Mouse (Mus musculus) layer of hippocampus, adult 9-10 months (tissue): ENCODE results near the gene Isl1.

ENCODE experiments used
- DNase-seq: peaks from one replicate; pipeline ENCODE4 v3.0.0; 2022; ENCODE audit warnings: low spot score

Isl1 gene

GRCm38 (mm10) chr13:116309584-116310462 is at the start of gene Isl1:
Gene Isl1, minus strand, starts transcription at chr13:116309689.
- DNase-seq: no peak

DNA sequence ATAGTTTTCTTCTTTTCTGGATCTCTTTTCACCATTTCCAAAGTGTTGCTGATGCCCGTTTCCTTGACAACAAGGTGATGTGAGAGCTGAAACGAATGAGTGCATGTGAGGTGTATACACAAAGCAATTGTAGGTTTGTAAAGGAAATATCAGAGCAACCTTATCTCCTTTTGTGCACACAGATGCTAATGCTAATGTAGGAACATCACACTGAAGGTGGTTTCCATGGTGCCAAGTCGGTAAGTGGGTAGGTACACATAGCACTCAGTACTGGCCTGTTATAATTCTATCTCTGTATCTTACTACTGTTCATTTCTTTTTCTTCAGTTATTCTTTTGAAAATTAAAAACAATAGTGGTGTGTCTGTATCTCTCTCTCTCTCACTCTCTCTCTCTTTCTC is 26.3 kb upstream of the Isl1 start:
- DNase-seq: no peak

DNA sequence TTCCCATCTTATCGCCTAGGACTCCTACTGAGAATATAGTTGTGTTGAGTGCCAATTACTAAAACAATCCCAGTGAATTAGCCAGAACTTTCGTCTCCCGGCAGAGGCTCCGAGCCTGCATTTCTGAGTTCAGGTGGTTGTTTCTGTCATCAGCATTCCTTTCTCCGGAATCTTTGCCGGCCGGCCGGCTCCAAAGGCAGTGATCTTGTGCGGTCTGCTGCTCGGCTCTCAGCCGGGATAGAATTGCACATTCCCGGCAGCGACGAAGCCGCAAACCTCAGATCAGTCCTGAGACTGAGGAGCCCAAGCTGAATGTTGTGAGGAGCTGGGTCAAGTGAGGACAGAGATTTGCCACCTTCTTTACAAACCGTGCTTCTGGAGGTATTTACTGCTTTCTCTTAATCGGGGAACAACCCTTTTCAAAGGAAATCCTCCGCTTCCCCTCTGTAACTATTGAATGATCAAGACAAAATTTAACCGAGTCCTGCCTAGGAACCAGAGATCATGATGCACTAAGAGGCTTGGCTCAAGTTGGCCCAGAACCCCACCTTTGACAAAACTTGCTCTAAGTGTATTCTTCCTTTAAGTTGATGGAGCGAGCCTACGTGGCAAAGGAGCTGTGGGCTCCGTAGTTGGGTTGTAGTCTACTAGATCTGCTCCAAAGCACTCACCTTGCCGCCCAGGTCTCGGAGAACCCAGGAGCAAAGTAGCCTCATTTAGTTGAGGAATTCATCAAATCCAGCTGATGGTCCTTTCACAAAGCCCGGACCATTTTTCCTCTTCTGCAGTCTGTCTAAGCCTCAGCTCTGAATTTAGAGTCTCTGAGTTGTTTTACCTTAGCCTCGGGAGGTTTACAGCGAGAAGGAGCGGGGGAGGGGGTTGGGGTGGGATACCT is 4.4 kb upstream of the Isl1 start:
- no peak for DNase-seq

DNA sequence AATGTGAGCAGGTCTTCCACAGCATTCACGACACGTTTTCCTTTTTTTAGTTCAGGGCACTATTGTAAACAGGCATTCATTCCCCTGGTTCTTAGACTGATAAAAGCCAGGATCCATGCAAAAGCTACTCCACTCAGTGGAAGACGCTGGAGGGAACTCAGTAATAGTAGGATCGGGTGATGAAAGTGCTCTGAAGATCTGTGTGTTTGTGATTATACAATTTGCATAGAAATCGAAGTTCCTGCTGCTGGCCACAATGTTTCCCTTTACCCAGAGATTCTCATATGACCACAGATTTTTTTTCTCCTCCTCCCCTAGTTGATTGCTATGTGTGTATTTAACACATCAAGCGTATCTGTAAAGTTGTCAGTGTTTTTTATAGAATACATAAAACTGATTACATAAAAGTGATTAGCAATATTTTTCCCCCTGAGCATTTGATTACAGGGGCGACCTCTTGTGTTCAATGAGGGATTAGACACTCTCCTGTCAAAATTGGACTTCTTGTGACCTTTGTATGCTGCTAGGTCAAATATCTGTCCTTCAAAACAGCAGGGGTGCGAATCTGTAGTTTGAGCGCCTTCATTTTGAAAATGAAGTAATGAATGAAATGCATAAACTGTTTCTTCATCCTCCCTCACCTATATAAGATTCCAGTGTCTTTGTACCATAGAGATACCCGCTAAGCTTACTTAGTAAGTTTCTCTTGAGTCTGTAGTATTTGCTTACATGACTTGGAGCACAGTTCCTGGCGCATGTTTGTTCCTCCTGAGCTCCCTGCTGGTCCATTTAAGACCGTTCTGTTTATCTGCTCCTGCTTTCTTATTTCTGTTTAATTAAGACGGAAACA is 2.6 kb upstream of the Isl1 start:
- DNase-seq: no peak

DNA sequence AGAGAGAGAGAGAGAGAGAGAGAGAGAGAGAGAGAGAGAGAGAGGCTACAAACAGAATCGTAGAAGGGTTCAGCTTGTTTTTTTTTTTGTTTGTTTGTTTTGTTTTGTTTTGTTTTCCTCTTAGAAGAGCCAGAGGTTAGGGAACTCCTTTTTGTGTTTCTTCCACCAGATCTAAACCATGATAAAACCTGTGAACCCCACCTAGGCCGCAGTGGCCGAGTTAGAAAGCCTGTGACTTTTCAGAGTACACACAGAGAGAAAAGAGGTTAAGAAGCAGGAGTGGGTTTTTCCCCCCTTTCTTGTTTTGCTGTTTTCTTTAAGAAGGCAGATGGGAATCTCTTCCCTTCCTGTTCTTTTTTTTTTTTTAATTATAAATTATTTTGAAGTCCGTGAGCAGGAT is 1.5 kb upstream of the Isl1 start:
- DNase-seq: no peak

GRCm38 (mm10) chr13:116310463-116310765 is 925 bp upstream of the Isl1 start:
- no peak for DNase-seq

DNA sequence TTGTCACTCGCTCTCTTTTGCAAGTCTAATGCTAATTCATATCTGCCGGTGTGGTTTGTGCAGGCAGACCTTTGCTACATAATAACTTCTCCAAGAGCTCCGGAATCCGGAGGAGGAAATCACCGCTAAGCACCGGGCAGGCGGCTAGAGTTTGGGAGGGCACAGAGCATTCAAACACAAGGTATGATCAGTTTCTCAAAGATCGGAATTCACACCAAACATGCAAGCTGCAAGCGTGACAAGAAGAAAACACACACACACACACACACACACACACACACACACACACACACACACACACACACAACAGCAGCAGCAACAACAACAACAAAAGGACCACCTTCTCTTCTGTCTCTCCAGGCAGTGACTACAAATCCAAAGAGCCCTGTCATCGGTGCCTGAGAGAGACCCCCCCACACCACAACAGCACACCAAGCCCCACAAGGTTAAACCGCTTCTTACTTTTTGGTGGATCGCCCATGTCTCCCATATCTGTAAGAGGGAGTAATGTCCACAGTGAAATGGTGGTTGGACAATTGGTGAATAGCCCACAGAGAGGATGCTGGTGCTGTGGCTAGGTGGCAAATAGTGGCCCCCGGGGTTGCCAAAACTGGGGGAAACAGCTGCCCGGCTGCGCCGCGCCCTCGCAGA is 431 bp downstream of the Isl1 start:
- no peak for DNase-seq

DNA sequence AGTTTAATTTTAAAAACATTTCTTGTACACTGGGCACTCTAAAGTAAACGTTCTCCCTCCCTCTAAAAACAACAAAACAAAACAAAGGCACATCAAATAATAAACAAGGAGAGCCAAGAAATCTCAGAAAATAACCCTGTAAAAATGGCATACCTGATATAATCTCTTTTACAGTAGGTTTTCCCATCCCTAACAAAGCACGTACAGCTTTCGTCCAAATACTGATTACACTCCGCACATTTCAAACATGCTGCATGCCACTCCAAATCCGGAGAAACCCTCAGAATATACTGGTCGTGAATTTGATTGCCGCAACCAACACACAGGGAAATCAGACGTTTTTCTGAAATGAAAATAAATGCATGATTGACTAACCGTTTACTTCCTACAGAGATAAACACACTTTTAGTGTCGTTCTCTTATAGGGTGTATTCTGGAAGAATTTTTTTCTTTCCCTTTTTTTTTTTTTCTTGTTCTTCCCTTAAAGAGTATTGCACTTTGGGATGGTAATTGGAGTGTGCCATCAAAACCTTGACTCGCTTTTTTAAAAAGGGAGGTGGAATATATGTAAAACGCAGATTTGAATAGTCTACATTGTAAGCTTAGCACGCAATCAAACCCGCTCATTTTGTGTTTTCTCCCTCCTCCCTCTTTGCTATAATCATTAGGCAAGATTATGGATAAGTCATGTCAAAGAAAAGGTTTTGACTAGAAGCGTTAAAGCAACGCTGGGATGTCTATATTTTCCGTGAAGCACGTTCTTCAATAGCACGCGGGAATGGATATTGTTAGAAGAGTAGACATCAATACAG is 1.2 kb downstream of the Isl1 start:
- DNase-seq: no peak

- DNase-seq: no peak
These were observed 2.9 kb downstream of the Isl1 start for GRCm38 (mm10) chr13:116306591-116306990.

DNA sequence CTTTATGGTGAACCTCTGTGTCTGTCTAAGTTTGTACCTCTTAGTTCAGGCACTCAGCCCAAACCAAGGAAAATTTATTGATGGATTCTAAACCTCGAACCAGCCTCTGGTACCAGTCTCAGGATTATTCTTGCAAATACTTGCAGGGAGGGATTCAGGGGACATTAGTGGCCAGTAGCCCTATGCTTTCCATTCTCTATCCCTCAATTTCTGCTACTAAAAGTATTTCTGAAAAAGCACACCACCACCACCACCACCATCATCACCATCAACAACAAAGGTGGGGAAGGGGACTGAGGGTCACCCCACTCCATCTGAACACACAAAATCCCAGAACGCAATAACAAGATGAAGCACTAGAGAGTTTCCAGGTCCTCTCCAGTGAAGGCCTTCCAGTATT is 3.8 kb downstream of the Isl1 start:
- DNase-seq: no peak

DNA sequence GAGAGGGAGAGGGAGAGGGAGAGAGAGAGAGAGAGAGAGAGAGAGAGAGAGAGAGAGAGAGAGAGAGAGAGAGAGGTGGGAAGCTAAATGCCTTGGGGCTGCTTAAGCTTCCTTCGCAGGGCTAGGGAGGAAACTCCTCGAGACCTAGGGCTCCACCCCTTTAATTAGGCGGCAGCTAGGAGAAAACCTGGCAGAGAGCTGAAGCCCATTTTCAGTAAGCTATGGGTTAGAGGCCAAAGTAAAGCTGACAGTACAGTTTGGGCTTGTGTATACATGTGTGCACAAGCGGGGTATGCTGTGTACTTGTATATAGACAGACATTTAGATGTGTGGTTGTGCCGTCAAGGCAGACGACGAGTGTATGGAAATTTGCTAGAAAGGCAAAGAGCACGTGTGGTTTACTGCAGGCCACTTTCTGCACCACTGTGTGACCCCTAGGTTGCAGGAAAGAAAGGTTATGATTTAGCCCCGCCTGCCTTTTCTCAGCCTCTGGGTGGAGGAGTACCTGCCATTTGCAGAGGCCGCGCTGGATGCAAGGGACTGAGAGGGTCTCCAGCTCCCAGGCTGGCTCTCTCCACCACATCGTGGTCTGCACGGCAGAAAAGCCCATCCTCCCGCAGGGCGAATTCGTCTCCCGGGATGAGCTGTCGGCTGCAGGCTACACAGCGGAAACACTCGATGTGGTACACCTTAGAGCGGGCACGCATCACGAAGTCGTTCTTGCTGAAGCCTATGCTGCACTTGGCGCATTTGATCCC is 4.6 kb downstream of the Isl1 start:
- DNase-seq: no peak

- DNase-seq: no peak
These were observed 5.7 kb downstream of the Isl1 start for GRCm38 (mm10) chr13:116303766-116304165.

DNA sequence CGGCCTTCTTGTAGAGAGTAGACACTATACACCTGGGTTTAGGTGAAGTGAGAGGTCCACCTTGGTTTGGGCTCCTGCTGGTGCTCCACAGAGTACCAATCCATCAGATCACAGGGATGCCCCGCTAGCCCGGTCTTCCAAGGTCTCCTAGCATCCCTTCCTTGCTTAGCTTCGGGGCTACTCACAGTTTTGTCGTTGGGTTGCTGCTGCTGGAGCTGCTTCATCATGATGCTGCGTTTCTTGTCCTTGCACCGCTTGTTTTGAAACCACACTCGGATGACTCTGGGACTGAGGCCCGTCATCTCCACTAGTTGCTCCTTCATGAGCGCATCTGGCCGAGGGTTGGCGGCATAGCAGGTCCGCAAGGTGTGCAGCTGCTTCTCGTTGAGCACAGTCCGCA is 6.6 kb downstream of the Isl1 start:
- no peak for DNase-seq

- DNase-seq: no peak
These were observed 7.8 kb downstream of the Isl1 start for GRCm38 (mm10) chr13:116301706-116302105.

DNA sequence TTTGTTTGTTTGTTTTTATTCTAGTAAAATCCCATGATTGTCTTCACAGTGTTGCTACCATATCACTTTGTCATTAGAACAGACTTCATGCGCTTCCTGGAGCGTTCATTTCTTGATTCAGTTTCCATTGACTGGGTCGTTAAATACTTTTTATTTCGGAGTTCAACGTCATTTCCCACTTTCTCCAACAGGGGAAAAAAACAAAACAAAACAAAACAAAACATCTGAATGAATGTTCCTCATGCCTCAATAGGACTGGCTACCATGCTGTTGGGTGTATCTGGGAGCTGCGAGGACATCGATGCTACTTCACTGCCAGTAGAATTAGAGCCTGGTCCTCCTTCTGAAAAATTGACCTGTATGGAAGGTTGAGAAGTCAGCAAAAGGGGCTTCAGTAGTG is 10.2 kb downstream of the Isl1 start:
- DNase-seq: no peak

DNA sequence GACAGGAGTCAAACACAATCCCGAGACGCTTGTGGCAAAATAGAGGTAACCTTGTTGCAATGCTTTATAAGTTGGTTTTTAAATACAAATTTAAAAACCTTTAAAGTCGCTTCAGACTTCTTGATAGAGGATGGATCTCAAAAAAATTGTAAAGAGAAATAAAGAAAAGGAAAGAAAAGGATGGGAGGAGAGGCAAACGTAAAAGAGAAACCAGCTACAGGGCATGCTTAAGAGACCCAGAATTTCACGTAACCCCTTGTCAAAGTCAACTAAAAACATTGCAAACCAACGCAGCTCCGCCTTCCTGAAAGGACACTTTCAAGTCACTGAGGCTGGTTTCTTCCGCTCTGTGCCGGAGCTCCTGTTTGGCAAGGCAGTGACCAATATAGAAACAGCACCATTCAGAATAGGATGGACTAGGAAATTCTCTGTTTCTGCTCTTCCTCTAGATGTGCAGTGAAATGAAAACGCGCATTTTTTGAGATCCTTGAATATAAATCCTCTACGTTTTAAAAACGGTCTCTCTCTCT is 10.8 kb downstream of the Isl1 start:
- no peak for DNase-seq

DNA sequence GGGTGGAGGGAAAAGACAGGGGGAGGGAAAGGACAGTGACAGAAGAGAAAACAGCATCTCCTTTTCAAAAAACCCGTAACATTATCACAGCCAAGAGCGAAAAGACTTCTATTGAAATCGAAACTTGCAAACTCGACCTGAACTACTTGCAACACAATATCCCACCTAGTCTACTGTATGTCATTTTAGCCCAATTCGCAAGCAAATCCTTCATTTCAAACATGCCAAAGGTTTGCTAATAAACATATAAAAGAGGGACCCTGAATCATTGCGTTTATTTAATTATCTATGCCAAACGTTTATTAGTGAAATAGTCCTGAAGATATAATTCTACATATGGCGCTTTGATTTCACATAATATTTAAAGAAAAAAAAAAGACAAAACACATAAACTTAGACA is 11.5 kb downstream of the Isl1 start:
- no peak for DNase-seq

DNA sequence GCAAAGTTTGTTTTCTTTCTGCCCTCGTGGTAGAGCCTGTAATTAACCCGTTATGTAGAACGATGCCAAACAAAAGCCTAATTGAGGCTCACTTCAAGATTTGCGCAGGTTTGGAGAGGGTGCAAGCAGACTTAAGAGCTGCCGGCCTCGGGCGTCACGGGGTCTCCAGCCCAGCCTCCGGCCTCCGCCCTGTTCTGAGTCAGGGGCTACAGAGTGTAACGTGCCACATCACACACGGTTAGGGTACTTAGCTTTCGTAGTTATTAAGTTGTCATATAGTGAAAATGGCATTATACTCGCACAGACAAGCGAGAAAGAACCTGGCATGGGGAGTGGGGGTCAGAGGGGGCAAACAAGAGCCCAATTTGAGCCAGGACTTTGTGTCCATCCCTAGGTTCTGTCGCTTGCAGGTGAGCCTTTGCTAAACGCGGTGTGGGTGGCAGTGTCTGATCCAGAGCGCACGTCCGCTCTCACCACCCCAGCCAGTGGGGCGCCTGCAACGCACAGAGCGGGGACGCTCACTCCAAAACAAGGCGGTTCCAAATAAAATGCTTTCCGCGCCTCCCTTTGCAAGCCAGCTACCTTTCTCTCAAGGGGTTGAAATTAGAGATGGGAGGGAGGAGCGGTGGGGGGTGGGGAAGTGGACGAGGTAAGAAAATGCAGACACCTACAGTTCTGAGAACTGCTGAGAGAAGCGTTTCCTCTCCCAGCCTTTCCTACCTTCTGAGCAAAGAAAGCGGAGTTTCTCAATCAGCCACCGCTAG is 12.3 kb downstream of the Isl1 start:
- no peak for DNase-seq

GRCm38 (mm10) chr13:116295401-116295800 is 14.1 kb downstream of the Isl1 start:
- DNase-seq: no peak
